Mouse (Mus musculus) testis, adult 2 months (tissue): Measurements from ENCODE around the gene Pid1.

ENCODE experiments used
- CTCF ChIP-seq: fragments of 200-500 bp; IDR thresholded peaks from 2 replicates; pipeline ENCODE4 v1.5.1; 2012; ENCODE audit warnings: low read depth, mild to moderate bottlenecking, inconsistent platforms, low read length, moderate library complexity; ENCODE audit not compliant: control insufficient read depth, insufficient read depth, insufficient replicate concordance
- POLR2A ChIP-seq: fragments of 200-500 bp; IDR thresholded peaks from 2 replicates; pipeline ENCODE4 v1.6.1; 2012; ENCODE audit warnings: low read depth, mild to moderate bottlenecking, inconsistent platforms, low read length, moderate library complexity; ENCODE audit not compliant: control insufficient read depth

GRCm38 (mm10) chr1:84056884-84057630 lies 306.9 kb downstream of the Pid1 start:
- TF ChIP-seq CTCF (no peak), POLR2A (no peak)
